Mouse (Mus musculus) liver, adult (tissue): ENCODE measurements around the gene Ccdc86.

ENCODE experiments used
- GATA4 ChIP-seq: IDR thresholded peaks from 2 replicates; pipeline ENCODE4 v1.6.1; 2014; ENCODE audit warnings: mild to moderate bottlenecking, low read length; ENCODE audit not compliant: insufficient replicate concordance

Gene Ccdc86

DNA sequence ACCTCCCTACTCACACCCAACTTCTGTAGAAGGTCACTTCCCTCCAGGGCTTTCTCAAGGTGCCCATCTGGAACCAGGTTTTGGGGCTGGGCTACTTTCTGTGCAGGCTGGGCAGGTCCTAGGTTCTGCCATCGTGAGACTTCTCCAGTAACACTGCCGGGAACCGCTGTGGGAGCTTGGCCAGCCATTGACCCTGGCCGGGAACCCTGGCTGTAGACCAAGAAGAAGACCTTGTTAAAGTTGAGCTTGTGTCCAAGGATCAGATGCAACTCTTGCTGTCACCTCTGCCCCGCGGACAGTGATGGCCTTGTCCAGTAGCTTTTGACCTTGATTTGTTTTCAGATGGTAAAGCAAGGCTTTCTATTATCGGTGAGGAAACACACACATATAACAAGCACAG is 19.5 kb upstream of the Ccdc86 start:
- no peak for TF ChIP-seq GATA4

DNA sequence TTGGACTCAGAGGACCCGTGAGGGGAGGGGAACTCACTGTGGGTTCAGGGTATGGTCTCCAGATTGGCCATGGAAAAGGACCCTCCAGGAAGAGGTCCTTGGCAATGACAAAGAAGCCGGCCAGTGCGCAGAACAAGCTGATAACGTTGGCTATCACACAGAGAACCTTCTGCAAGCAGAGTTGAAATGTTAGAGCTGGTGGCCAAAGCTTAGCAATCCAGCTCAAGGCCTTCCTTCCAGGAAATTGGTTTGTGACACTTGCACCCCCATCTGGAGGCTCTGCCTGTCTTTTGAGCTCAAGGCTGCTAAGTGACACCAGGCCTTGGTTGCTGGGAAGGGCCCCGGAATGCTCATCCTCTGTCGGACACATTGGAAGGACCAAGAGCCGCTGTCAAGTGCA is 16.7 kb upstream of the Ccdc86 start:
- no peak for TF ChIP-seq GATA4

DNA sequence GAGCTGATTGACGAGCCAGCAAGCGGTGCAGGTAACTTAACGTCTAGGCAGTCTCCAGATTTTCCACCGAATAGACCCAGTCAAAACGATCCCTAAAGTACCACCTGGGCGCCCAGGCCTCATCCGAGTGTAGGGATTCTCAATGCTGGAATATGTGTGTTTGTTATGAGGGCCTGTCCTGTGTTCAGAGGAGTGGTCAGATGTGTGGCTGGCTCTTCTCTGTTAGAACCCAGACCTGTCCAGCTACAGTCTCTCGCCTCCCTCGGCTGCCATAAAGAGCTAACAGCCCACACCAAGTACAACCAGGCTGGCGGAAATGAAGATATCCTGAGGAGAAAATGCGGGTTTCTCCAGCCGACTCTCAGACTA is 10.9 kb upstream of the Ccdc86 start:
- no peak for TF ChIP-seq GATA4

DNA sequence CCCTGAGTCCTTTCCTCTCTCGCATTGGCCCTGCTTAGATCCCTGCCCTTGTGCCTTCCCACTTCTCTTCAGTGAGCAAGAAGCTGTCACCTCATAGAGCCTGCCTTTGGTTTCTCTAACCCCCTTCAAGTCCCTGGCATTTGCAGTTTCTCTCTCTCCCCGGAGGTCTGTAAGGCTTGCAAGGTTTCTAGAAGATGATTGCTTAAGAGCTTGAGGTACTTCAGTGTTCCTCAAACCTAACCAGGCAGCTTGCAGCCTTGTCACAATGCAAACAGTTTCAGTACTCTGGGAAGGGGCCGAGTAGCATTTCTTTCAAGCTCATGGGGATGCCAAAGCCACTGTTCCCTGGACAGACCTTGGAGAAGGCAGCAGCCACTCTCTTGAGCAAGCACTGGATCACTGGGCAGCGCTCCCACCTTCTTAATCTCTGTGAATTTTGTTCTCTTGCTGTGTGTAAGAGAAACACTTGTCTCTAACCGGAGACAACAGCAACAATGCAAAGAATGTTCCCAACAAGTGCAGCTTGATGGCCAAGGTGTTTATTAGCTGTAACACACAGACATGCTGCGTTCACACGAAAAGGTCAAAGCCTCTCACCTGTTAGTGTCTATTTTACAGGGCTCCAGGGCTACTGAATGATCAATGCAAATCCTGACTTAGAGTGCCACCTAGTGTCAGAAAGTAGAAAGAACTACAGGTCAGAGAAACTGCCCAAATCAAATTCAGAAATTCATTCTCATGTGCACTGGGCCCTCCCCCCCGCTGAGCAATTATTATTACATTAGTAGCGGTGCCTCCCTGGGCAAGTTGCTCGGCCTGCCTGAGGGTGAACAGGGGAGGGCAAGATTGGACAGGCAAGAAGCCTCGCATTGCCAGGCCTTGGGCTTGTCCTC is 10.3 kb upstream of the Ccdc86 start:
- TF ChIP-seq GATA4: no peak

DNA sequence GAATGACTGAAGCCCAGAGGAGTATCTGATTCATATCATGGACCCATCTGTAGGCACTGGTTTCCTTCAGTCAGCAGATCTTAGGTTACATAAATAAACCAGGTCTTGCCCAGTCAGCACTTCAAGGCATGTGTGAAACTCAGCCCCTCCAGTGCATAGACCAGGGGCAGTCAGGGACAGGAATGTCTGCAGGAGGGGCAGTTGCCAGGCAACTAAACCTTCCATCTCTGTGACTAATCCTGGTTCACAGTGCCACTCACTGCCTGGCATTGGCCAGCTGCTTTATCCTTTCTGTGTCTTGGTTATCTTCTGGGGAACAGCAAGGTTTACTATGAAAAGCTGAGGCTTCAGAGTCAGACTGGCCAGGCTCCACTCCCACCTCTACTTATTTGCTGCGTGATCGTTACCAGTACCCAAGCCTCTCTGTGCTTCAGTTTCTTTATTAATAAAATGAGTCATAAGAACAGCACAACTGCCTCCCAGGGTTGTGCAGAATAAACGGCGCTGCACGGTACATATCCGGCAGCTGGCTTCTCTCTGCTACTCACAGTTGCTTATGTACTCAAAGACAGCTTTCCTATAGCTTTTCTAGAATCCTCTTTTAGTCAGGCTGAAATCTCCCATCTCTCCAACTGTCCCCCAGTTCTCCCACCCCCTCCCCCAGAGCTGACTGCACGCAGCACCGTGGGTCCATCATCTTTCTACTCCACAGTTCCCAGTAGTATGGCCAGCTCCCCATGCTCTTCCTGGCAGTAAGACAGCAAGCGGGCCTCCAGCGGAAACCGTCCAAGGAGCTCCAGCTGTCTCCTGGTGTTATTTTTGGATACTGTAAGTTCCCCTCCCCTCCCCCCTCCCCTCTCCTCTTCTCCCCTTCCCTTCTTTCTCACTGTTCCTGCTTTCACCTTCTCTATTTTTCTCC is 3.2 kb upstream of the Ccdc86 start:
- TF ChIP-seq GATA4: no peak

DNA sequence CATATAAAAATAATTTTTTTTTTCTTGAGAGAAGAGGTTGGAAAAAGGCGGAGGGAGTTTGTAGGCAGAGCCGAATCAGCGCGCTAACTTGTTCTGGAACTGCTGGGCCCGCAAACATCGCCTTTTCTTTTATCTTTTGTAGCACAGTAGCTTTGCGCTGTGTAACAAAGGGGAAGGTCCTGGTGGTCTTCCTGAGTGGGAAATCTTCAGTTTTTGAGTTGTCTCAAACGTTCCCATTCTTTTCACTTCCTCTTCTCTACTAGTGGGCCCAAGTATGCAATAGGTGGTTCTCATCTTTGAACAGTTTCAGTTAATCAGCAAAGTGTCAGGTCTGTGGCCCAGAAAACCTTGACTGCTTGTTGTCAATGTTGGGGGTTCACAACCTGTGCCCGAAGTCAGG is 492 bp upstream of the Ccdc86 start:
- no peak for TF ChIP-seq GATA4

DNA sequence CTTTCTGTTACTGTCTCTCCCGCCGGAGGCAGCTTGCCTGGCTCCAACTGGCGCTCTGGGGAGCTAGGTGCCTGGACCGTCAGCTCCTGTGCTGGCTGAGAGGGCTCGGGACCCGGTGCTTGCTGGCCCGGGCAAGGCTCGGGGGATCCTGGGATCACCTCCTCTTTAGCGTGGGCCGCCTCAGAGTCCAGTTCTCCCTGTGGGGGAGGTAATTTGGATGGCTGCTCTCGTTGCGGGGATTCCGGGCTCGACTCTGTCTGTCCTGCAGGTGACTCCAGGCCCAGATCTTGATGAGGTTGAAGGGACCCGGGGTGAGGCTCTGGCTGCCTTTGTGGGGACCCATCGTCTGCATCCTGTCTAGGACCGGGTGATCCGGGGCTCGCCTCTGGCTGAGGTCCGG is 650 bp downstream of the Ccdc86 start:
- TF ChIP-seq GATA4: no peak

DNA sequence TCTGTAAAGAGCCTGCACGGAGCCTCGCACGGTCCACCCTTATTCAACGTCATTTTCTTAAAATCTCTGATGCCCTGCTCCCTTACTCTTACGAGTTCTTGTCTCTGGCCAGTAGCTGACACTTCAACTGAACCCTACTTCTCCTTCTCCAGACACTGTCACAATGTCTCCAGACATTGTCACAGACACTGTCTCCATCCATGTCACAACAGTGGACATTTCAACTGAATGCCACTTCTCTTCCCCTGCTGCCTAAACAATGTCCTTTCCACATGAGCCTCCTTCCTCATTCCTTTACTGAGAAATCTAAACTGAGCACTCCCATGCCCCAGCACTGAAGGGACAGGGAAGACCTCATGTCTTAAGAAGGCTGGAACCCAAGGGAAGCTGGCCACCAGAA is 1.8 kb downstream of the Ccdc86 start:
- no peak for TF ChIP-seq GATA4

DNA sequence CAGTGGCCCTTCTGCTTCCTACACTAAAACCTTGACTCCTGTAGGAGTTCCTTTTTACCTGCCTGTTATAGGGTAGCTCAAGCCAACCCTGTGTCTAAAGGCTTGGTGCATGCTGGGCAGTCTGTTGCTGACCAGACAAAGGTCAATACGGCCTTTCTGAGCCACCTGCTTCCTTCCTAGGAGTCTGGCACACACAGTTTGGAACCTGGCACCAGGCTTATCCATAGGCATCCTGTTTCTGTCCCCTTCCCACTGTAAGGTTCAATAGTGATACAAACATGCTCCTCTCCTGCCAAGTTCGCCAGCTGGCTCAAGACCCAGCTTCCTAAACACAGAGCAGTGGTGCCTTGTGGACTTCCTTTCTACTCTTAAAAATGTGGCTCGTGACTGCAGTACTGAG is 2.6 kb downstream of the Ccdc86 start:
- no peak for TF ChIP-seq GATA4

DNA sequence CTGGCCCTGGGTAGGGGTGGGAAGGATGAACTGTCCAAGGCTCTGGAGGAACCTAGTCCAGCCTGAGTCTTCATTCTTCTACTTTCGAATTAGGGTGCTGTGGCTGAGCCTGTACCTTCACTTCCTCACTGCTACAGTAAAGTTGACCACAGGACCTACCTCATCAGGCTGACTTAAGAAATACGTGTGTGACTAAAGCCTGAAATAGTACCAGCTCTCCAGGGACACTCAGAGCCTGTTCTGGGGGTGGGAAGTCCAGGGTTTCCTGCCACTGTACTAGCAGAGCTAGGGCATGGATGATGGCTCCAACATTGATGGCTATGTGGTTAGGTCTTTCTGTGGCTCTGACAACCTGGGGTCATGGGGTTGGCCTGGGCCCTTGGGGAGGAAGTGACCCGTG is 5.1 kb downstream of the Ccdc86 start:
- TF ChIP-seq GATA4: no peak

DNA sequence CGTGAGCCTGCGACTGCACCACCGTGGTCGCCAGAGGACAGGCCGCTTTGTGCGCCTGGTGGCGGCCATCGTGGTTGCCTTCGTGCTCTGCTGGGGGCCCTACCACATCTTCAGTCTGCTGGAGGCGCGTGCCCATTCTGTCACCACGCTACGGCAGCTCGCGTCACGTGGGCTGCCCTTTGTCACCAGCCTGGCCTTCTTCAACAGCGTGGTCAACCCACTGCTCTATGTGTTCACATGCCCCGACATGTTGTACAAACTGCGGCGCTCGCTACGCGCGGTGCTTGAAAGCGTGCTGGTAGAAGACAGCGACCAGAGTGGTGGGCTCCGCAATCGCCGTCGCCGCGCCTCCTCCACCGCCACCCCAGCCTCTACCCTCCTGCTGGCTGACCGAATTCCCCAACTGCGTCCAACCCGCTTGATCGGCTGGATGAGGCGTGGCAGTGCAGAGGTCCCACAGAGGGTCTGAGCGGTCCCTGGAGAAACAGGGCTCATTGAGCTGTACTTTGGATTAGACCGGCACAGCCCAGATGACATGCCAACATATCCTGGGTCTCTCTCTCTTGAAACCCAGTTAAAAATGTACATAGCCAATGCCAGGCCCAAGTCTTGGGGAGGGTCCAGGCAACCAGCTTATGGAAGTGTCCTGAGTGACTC is 8.1 kb downstream of the Ccdc86 start:
- TF ChIP-seq GATA4: no peak

DNA sequence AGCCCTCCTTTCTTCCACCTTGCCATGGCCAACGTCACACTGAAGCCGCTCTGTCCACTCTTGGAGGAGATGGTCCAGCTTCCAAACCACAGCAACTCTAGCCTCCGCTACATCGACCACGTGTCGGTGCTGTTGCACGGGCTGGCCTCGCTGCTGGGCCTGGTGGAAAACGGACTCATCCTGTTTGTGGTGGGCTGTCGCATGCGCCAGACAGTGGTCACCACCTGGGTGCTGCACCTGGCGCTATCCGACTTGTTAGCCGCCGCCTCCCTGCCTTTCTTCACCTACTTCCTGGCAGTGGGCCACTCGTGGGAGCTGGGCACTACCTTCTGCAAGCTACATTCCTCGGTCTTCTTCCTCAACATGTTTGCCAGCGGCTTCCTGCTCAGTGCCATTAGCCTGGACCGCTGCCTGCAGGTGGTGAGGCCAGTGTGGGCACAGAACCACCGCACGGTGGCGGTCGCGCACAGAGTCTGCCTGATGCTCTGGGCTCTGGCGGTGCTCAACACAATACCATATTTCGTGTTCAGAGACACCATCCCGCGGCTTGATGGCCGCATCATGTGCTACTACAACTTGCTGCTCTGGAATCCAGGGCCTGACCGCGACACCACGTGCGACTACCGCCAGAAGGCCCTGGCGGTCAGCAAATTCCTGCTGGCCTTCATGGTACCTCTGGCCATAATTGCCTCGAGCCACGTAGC is 8.8 kb downstream of the Ccdc86 start:
- TF ChIP-seq GATA4: no peak

DNA sequence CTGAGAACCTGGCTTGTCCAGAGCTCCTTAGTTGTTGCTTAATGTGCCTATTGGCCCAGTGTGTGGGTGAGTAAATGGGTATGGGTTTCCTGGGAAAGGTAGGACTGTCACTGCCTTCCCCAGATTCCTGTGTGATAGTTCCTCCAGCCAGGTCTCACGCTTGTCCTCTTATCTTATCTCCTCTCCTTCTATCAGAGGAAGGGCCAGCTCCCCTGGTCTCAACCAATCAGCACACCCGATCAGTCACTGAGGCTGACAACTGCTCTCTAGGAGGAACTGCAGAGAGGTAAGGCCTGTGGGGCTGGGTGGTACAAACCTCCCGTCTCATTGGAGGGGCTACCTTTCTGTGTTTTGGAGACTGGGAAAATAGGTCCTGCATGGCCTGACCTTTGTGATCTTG is 10.3 kb downstream of the Ccdc86 start:
- TF ChIP-seq GATA4: no peak

DNA sequence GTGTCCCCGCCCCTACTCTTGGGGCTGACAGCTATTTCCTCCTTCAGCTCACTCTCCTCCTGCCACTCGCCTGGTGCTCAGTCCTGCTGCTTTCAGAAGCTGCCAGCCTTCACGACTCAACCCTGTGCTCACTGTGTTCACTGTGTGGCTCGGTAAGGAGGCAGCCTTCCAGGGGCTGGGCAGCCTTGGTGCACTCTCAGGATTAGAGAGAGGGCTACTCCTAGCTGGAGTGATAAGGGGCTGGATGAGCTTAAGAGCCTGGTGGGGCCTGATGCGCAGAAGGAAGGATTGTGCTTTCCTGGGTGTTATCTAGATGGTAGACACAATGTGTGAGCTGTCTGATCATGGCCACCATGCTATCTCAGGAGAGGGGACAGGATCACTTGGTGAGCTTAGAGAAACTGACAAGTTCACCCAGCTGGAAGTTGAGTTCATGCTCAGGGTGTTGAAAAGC is 11.9 kb downstream of the Ccdc86 start, which contains the start of gene Ptgdr2:
Gene Ptgdr2, plus strand, starts transcription at position 51 of the 454 bp plus-strand sequence.
- TF ChIP-seq GATA4: no peak

DNA sequence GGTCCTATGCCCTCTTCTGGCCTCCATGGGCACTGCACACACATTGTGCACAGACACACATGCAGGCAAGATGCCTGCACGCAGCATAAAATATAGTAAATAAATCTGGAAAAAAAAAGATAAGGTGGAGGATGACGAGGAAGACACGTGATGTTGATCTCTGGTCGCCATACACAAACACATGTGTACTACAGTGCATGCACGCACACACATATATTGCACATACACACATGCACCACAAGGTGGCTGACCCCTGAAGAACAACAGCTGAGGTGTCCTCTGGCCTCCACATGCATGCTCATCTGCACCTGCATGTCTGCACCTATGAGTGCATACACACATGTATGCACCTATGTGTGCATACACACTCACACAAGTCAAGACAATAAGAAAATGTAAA is 13.0 kb downstream of the Ccdc86 start:
- TF ChIP-seq GATA4: no peak

DNA sequence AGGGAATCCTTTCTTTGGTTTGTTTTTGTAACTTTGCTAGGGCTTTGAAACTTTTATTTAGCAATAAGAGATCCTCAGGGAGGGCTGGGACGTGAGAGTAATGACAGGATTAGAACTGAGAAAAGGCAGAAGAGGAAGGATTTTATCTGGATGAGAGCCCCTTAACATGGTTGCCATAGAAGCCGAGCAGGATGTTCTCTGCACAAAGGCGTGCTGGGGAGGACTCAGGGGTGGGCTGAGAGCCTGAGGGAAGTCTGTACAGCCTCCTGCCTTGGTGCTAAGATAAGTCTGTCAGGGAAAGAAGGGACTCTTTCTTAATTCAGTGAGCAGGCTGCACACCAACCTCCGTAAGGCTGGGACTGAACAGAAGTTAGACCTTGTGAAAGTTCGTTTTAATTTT is 14.0 kb downstream of the Ccdc86 start:
- no peak for TF ChIP-seq GATA4
